Mouse (Mus musculus): ENCODE data around the gene Cbr2. TPM values are rescaled to one million over a fixed set of nuclear protein-coding genes. Genes with fewer than 3 reads are reported as not detected.

Gene Cbr2
- total and polyA plus RNA-seq, 3 experiments: not detected

DNA sequence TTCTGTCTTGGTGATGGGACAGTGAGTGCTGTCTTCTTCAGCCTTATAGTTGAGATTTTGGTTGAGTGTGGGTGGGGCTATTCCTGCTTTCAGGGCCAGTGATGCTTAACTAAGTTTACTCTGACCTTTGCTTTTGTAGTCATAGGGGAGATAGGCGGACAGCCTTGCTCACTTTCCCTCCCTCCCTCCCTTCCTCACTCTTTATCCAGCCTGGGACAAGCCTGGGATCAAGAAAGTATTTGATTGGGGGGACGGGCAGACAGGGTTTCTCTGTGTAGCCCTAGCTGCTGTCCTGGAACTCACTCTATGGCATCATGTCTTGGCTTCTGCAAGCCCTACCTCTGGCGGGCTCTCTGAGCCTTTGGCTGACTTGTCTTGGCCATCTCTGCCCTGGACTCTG, 38.5 kb downstream of the Cbr2 start:
- no peaks in the 10 kb centered on the region for H3K9me3 ChIP-seq (replicated peaks; ENCODE audit: insufficient read depth, low read length)
- TF ChIP-seq ZKSCAN1 (IDR thresholded peaks at IDR 0.05; ENCODE audit: low read depth, low read length) (no peak), JUND (IDR thresholded peaks at IDR 0.05; ENCODE audit: low read depth, low read length) (no peak), USF2 (IDR thresholded peaks at IDR 0.05; ENCODE audit: borderline replicate concordance in 1 of 2, insufficient read depth in 1 of 2, low read depth in 1 of 2, low read length in 2 of 2) (no peak), USF1 (IDR thresholded peaks at IDR 0.05; ENCODE audit: low read depth, low read length) (no peak)
- no peaks in the 10 kb centered on the region for H3K27me3 ChIP-seq (ENCODE audit: control insufficient read depth in 1 of 2, insufficient read depth in 2 of 2, low read length in 2 of 2)
- no peak overlapping the region for H3K9ac ChIP-seq (ENCODE audit: control insufficient read depth, low read depth, low read length, poor library complexity, severe bottlenecking)
- no peaks in the 10 kb centered on the region for H3K4me1 ChIP-seq (ENCODE audit: control insufficient read depth in 1 of 2, insufficient read depth in 2 of 2, low read length in 2 of 2)
- H3K36me3 ChIP-seq (ENCODE audit: control insufficient read depth in 1 of 2, insufficient read depth in 2 of 2, low read length in 2 of 2): no peaks in the 10 kb centered on the region; a peak in 1 of 4 replicates
- DNase-seq (ENCODE audit: low read depth, low spot score): no peak
- no peak overlapping the region for H3K4me3 ChIP-seq (ENCODE audit: control insufficient read depth in 1 of 2, insufficient read depth in 1 of 2, low read depth in 2 of 2, low read length in 2 of 2)
- no peaks in the 10 kb centered on the region for H3K79me2 ChIP-seq (ENCODE audit: control insufficient read depth, insufficient read depth, low read length, poor library complexity)
- no peak overlapping the region for H3K27ac ChIP-seq (ENCODE audit: control insufficient read depth, low read depth, low read length)

DNA sequence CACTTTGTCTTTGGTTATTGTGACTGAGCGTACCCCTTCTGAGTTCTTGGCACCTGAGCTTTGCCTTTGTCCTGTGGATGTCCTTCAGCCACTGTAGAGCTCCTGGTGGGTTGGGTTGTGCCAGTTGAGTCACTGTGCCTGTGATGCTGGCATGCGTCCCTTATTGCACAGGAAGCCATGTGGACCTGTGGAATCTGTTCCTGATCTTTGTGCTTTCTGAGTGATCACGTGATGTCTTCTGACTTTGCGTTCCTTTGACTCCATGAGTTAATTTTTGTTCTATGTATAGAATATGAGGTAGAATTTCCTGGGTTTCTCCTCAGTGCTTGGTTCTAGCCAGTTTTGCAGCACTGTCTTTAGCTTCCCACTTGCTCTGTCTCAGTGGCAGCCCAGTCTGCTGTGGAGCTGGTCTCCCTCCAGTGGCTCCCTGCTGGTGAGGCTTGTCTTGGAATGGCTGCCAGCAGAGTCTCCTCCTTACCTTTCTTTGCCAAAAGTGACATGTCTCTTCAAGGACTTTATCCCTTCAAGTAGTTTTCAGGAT, 39.4 kb downstream of the Cbr2 start:
- no peak overlapping the region for H3K27ac ChIP-seq (ENCODE audit: control insufficient read depth, low read depth, low read length)
- TF ChIP-seq ZKSCAN1 (IDR thresholded peaks at IDR 0.05; ENCODE audit: low read depth, low read length) (no peak), ZNF384 (IDR thresholded peaks at IDR 0.05; ENCODE audit: low read depth, low read length) (no peak), GABPA (IDR thresholded peaks at IDR 0.05; ENCODE audit: low read depth, low read length) (no peak), MAZ (IDR thresholded peaks at IDR 0.05; ENCODE audit: low read depth, low read length) (no peak), E2F4 (IDR thresholded peaks at IDR 0.05; ENCODE audit: borderline replicate concordance, low read depth, low read length) (no peak), SIN3A (IDR thresholded peaks at IDR 0.05; ENCODE audit: low read length) (no peak), UBTF (IDR thresholded peaks at IDR 0.05; ENCODE audit: borderline replicate concordance, insufficient read depth, low read depth, low read length) (no peak), POLR2A (IDR thresholded peaks at IDR 0.05; ENCODE audit: control insufficient read depth in 1 of 2, insufficient read depth in 1 of 2, low read depth in 1 of 2, low read length in 2 of 2, poor library complexity in 1 of 2) (no peak), KAT2A (conservative IDR thresholded peaks at IDR 0.05; ENCODE audit: low read depth, low read length) (no peak), MAFK (IDR thresholded peaks at IDR 0.05; ENCODE audit: borderline replicate concordance, low read depth, low read length) (no peak), MXI1 (IDR thresholded peaks at IDR 0.05; ENCODE audit: low read depth, low read length) (no peak), USF2 (IDR thresholded peaks at IDR 0.05; ENCODE audit: borderline replicate concordance in 1 of 2, insufficient read depth in 1 of 2, low read depth in 1 of 2, low read length in 2 of 2) (no peak), MEF2A (IDR thresholded peaks at IDR 0.05; ENCODE audit: extremely low read depth, insufficient replicate concordance, low read depth, low read length, poor library complexity, severe bottlenecking) (no peak), USF1 (IDR thresholded peaks at IDR 0.05; ENCODE audit: low read depth, low read length) (no peak)
- H3K36me3 ChIP-seq (ENCODE audit: control insufficient read depth in 1 of 2, insufficient read depth in 2 of 2, low read length in 2 of 2): no peaks in the 10 kb centered on the region; a peak in 1 of 4 replicates

More for the DNA sequence above, 39.4 kb downstream of the Cbr2 start:
- DNase-seq (ENCODE audit: low read depth, low spot score): no peak
- Histone ChIP-seq H3K79me2 (ENCODE audit: control insufficient read depth, insufficient read depth, low read length, poor library complexity) (no peaks in the 10 kb centered on the region), H3K4me3 (ENCODE audit: control insufficient read depth in 1 of 2, insufficient read depth in 1 of 2, low read depth in 2 of 2, low read length in 2 of 2) (no peak overlapping the region), H3K27me3 (ENCODE audit: control insufficient read depth in 1 of 2, insufficient read depth in 2 of 2, low read length in 2 of 2) (no peaks in the 10 kb centered on the region), H3K4me1 (ENCODE audit: control insufficient read depth in 1 of 2, insufficient read depth in 2 of 2, low read length in 2 of 2) (no peaks in the 10 kb centered on the region), H3K9ac (ENCODE audit: control insufficient read depth, low read depth, low read length, poor library complexity, severe bottlenecking) (no peak overlapping the region), H3K9me3 (replicated peaks; ENCODE audit: insufficient read depth, low read length) (no peaks in the 10 kb centered on the region)
